Mouse (Mus musculus) cerebellum, adult 11 months (tissue): Measurements from ENCODE around the gene Tenm2.

Experiments used
- DNase-seq: peaks from one replicate; pipeline ENCODE4 v3.0.0; 2022

The Tenm2 gene

DNA sequence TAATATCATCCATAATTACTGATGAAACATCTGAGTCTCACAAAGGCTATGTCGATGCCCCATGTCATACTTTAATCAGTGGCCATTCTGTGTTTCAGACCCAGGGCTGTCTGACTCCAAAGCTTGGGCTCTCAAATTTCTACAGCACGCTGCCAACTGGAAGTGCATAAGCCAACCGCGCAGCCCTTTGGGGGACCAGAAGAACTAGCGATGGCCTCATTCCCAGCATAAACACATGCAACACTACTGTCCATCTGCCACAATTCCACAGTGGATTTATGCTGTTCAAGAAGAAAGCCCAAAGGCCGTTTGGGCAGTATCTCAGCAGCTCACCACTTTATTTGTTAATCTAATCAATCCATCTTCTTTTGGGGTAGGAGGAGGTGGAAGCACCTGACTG, 678.4 kb downstream of the Tenm2 start:
- DNase-seq = peak; percentile 64

GRCm38 (mm10) chr11:36553286-36553685, 682.5 kb downstream of the Tenm2 start:
- DNase-seq = no peak

DNA sequence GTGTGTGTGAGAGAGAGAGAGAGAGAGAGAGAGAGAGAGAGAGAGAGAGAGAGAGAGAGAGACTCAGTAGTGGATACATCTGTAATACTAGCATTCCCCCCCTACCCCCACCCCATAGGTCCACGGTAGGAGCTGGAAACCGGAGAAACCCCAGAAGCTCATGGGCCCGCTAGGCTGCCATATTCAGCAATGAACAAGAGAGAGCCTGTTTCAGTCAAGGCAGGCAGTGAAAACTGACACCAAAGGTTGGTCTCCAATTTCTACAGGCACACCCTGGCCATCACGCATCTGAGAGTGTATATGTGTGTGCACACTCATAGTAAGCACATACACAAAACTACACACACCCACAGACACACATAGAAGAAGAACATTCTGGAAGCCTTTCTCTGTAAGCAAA, 685.1 kb downstream of the Tenm2 start:
- DNase-seq = no peak

- no peak for DNase-seq
These were observed 686.2 kb downstream of the Tenm2 start for GRCm38 (mm10) chr11:36549398-36550139.

GRCm38 (mm10) chr11:36548139-36548538, 687.6 kb downstream of the Tenm2 start:
- no peak for DNase-seq

DNA sequence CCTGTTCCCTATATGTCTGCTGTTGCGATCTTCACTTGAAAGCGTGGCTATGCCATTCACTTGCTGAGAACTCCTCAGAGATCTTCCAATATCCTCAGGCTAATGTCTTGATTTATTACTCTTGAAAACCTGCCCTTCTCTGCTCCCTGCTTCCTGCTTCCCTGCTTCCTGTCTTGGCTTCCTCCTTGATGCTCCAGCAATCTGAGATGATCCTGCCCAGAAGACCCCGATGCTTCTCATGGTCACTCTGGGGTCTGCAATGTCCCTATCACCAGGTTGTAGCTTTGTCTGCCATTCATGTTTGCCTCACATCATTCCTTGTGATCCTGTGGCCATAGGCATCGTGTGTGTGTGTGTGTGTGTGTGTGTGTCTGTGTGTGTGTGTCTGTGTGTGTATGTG, 697.6 kb downstream of the Tenm2 start:
- no peak for DNase-seq

DNA sequence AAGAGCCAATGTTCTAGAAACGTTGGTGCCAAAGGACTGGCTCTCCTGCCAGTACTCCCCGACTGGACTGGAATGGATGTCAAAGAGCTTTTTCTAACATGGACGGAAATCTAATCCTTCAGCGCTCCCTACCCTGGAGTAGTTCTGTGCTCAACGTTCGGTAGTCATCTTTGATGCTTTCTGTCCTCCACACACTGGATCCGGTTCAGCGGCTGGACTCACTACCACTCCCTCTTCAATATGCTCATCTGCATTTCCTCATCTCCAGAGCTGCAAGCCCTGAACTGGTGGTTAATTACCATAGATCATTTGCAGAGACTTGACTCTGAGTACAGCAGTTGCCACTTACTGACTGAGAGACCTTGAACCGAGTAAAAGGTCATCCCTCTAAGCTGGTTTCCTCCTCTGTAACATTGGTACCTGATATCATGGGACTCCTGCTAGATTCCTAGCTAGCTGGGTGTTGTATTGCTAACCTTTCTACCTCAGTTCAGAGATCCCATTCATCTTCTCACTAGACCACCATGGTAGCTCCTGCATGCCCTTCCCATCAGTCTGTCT, 698.1 kb downstream of the Tenm2 start:
- no peak for DNase-seq

GRCm38 (mm10) chr11:36535591-36535990, 700.2 kb downstream of the Tenm2 start:
- no peak for DNase-seq

DNA sequence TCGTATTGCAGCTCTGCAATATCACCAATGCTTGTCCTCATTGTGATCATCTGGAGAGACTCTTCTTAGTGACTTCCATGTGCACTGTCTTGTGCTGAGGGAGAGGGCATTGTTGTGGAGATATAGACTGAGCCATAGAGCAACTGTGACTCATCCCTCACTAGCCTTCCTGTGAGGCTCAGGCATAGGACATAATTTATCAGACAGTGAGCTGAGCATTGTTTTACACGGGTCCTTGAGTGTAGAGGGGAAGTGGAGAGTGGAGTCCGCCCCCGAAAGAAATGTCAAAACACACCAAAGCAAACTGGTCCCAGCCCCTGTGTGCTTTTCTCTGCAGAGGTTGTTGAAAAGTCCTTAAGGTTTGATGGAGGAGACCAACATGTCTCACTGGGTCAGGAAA, 704.1 kb downstream of the Tenm2 start:
- DNase-seq = no peak

- DNase-seq = no peak
These were observed 708.3 kb downstream of the Tenm2 start for GRCm38 (mm10) chr11:36527509-36527908.

- peak; percentile 72 for DNase-seq
These were observed 709.4 kb downstream of the Tenm2 start for GRCm38 (mm10) chr11:36526381-36526780.

- no peak for DNase-seq
These were observed 723.3 kb downstream of the Tenm2 start for GRCm38 (mm10) chr11:36512468-36512867.

DNA sequence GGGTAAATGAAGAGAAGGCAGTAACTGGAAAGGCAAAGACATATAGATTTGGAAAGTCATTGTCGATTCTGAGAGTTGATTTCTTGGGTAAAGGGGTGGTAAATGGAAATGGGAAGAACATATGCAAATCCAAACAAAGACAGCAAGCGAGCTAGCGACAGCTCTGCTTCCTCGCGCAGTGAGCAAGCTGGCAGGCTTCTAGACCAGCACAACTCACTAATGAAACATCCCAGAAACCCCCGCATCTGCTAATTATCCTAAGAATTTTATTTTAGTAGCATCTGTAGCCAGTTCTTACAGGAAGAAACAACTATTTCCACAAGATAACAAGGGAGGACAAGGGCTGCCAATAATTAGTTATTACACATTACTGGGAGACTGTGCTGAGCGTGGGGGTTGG, 727.5 kb downstream of the Tenm2 start:
- DNase-seq = no peak

- peak; percentile 12 for DNase-seq
These were observed 740.7 kb downstream of the Tenm2 start for GRCm38 (mm10) chr11:36494898-36495548.

DNA sequence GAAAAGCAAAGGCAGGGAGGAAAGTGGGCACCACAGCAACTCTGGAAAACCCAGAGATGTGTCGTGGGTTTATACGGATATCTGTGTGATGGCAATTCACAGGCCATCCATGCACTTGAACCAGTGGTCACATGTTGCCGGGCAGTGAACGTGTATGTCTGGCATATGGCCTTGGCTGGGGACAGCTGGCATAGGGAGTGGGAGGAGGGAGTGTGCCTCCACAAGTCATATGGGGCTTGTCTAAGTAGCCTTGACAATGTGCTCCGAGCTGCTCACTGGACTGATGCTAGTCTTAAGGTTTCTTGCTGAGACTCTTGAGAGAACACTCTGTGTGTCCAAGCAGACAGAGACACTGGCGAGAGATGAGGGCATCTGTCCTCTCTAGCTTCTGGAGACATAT, 743.5 kb downstream of the Tenm2 start:
- DNase-seq = no peak

DNA sequence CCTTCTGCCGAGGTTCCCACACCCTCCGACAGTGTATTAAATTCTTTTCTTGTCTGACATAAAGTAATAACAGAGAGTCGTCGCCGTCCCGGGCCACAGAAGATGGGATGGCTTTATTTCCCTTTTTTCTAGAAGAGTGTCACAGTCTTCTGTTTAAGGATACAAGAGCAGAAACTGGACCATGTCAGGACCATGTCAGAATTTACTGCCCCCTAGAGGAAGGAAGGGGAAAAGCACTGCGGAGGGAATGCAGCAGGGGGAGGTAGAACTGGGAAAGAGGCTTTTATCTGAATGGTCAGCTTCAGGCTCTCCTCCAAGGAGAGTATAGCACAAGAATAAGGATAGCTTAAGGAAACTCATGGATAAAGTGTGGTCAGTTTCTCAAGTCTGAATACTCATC, 745.7 kb downstream of the Tenm2 start:
- DNase-seq = peak; percentile 13

DNA sequence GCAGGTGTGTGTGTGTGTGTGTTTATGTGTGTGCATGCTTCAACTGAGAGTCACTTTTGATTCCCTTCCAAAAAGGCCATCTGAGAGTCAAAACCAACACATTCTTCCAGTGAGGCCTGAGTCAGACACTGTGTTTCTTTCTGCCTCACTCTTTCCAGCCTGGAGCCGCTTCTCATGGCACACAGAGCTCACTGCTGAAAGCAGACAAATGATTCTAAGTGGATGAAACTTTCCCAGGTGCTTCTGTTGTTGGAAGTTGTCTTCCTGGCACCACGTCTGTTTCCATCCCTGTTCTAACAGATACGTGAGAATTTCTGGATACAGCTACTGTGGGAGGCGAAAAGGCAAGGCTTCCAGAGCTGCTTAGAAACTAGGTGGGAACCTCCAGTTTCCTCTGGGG, 747.1 kb downstream of the Tenm2 start:
- no peak for DNase-seq

GRCm38 (mm10) chr11:36486092-36486491, 749.7 kb downstream of the Tenm2 start:
- no peak for DNase-seq

- no peak for DNase-seq
These were observed 751.2 kb downstream of the Tenm2 start for GRCm38 (mm10) chr11:36484466-36485069.

GRCm38 (mm10) chr11:36482136-36482535, 753.6 kb downstream of the Tenm2 start:
- DNase-seq = no peak

- no peak for DNase-seq
These were observed 754.2 kb downstream of the Tenm2 start for GRCm38 (mm10) chr11:36481524-36481923.

GRCm38 (mm10) chr11:36481086-36481485, 754.7 kb downstream of the Tenm2 start:
- no peak for DNase-seq

DNA sequence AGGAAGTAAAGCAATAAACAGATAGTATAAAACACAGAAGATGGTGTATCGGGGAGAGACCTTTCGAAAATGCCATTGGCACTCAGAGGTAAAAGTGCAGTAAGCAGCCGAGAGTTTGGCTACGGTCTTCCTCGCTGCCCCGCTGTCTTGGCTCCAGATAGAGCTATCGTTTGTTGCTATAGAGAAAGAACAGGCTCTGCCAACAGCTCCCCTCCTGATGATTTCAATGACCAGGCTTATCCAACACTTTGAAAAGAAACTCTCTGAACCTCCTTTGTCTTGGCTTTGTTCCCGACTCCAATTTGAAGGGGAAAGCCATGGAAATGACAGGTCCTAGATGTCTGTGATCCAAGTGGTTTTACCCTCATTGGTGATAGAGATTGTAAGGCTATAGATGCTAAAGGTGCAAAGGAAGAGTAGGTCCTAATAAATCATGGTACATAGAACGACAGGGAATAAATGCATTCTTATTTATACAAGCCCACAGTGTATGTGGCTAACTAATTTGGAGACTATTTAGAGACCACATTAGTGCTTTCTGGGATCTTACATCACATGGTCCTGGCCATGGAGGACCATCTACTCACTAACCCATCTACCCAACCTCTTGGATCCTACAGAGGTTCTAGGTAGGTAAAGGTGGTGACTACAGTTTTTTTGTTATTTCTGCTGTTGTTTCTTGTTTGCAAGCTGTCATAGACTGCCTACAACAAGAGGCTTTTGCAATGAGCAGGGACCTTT, 765.8 kb downstream of the Tenm2 start:
- DNase-seq = no peak
